Mouse (Mus musculus): ENCODE measurements around the gene Dmc1. TPM values are rescaled to one million over a fixed set of nuclear protein-coding genes. Genes with fewer than 3 reads are reported as not detected.

Dmc1 gene
- polyA plus RNA-seq, 1 experiment from 2014 or later, result 1.5 TPM

DNA sequence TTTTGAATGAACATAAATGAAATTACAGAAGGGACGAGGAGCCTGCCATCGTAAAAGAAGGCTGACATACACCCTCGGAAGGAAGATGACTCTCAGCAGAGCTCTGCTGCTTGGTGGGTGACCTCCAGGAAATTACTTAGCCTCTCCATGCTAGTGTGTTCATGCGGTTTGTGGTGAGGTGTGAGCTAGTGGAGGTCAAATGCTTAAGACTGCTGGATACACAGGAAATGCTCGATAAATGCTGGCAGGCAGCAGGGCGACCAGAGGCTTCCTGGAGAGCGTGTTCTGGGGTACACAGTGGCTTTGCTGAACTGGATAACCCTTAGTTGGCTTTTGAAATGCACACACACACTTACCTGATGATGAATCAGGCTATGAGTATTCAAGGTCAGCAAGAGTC lies 13.5 kb upstream of the Dmc1 start:
- no peaks in the 10 kb centered on the region for H3K9me3 ChIP-seq (ENCODE audit: control insufficient read depth, low read length)
- no peaks in the 10 kb centered on the region for H3K4me1 ChIP-seq (replicated peaks; ENCODE audit: control insufficient read depth, insufficient read depth, low read length)
- peaks cover 7% of the 10 kb centered on the region; the same call in 1 of the 2 replicates for H3K36me3 ChIP-seq (ENCODE audit: control insufficient read depth, insufficient read depth, low read length)
- ATAC-seq (ENCODE audit: low FRiP score) (no peak), DNase-seq (ENCODE audit: low spot score) (no peak)
- no peak overlapping the region for H3K4me2 ChIP-seq (replicated peaks; ENCODE audit: low read depth, low read length)
- no peak overlapping the region for H3K27ac ChIP-seq (ENCODE audit: low read depth, low read length)
- no peaks in the 10 kb centered on the region for H3K27me3 ChIP-seq (ENCODE audit: control insufficient read depth, insufficient read depth, low read length)
- H3K9ac ChIP-seq (ENCODE audit: low read depth, low read length), result no peak overlapping the region
- 89% methylated on average over 7 of the region's 7 CpGs for WGBS
- H3K4me3 ChIP-seq (ENCODE audit: low read depth, low read length), result no peak overlapping the region

DNA sequence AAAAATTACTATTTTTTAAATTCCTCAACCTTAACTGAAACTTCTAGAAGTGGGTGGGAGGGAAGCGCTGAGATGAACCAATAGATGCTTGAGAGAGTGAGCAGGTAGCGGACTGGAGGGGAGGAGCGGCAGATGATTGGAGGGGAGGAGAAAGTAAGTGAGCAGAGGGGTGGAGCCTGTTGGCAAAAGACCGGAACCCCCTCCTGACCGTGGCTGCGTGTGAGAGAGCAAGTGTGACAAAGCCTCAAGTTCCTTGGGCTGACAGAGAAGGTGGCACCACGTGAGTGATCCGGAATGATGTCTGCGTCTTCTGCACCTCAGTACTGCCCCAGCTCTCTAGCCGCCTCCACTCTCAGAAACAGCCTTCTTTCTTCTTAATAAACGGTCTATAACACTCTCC lies 12.2 kb upstream of the Dmc1 start:
- no peaks in the 10 kb centered on the region for H3K9me3 ChIP-seq (ENCODE audit: control insufficient read depth, low read length)
- no peak overlapping the region for H3K27ac ChIP-seq (ENCODE audit: low read depth, low read length)
- H3K4me1 ChIP-seq (replicated peaks; ENCODE audit: control insufficient read depth, insufficient read depth, low read length), result no peaks in the 10 kb centered on the region
- H3K4me2 ChIP-seq (replicated peaks; ENCODE audit: low read depth, low read length), result no peak overlapping the region
- no peak overlapping the region for H3K4me3 ChIP-seq (ENCODE audit: low read depth, low read length)
- ATAC-seq (ENCODE audit: low FRiP score), result no peak
- H3K36me3 ChIP-seq (ENCODE audit: control insufficient read depth, insufficient read depth, low read length), result peaks cover 8% of the 10 kb centered on the region; the same call in 1 of the 2 replicates
- no peak for DNase-seq (ENCODE audit: low spot score)
- H3K27me3 ChIP-seq (ENCODE audit: control insufficient read depth, insufficient read depth, low read length), result no peaks in the 10 kb centered on the region
- H3K9ac ChIP-seq (ENCODE audit: low read depth, low read length), result no peak overlapping the region
- 77% methylated on average over 11 of the region's 11 CpGs for WGBS

DNA sequence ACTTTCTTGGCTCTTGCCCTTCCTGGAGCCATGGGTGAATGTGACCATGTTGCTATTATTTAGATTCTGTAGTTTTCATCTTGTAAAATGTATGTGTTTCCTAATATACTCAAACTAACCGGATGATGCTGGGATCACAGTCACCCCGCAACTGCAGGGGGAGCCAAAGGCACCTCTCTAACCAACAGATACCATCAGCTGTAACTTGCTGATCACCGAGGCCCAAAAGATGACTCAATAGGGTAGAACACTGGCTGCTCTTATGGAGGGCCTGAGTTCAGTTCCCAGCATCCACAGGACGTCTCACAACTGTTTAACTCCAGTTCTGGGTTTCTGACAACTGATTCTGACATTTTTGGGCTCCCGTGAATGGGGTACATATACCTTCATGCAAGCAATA lies 11.8 kb upstream of the Dmc1 start:
- DNase-seq (ENCODE audit: low spot score) (no peak), ATAC-seq (ENCODE audit: low FRiP score) (no peak)
- peaks cover 8% of the 10 kb centered on the region; the same call in 1 of the 2 replicates for H3K36me3 ChIP-seq (ENCODE audit: control insufficient read depth, insufficient read depth, low read length)
- H3K9ac ChIP-seq (ENCODE audit: low read depth, low read length), result no peak overlapping the region
- H3K4me2 ChIP-seq (replicated peaks; ENCODE audit: low read depth, low read length), result no peak overlapping the region
- no peaks in the 10 kb centered on the region for H3K9me3 ChIP-seq (ENCODE audit: control insufficient read depth, low read length)
- no peak overlapping the region for H3K27ac ChIP-seq (ENCODE audit: low read depth, low read length)
- no peaks in the 10 kb centered on the region for H3K4me1 ChIP-seq (replicated peaks; ENCODE audit: control insufficient read depth, insufficient read depth, low read length)
- no peaks in the 10 kb centered on the region for H3K27me3 ChIP-seq (ENCODE audit: control insufficient read depth, insufficient read depth, low read length)
- WGBS, result 86% methylated on average over 5 of the region's 5 CpGs
- H3K4me3 ChIP-seq (ENCODE audit: low read depth, low read length), result no peak overlapping the region

DNA sequence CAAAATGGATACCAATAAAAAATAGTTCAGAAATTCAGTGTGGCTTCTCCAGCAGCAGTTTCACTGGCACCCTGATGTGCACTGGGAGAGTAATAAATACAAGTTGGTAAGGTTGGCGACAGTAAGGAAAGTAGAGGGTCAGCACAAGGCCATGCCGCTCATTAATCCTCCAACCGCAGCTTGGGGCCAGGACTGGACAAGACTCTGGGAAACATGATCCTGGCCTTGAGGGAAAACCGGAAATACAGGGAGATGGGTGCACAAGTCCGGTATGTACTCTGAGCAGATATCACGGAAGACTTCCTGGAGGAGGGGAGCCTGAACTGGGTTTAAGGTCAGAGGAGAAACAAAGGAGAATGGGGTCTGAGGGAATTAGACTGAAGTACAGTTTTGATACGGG lies 10.6 kb upstream of the Dmc1 start:
- no peak overlapping the region for H3K9ac ChIP-seq (ENCODE audit: low read depth, low read length)
- H3K4me3 ChIP-seq (ENCODE audit: low read depth, low read length), result no peak overlapping the region
- ATAC-seq (ENCODE audit: low FRiP score) (no peak), DNase-seq (ENCODE audit: low spot score) (no peak)
- peaks cover 8% of the 10 kb centered on the region; the same call in 1 of the 2 replicates for H3K36me3 ChIP-seq (ENCODE audit: control insufficient read depth, insufficient read depth, low read length)
- no peak overlapping the region for H3K27ac ChIP-seq (ENCODE audit: low read depth, low read length)
- H3K4me1 ChIP-seq (replicated peaks; ENCODE audit: control insufficient read depth, insufficient read depth, low read length), result no peaks in the 10 kb centered on the region
- WGBS, result 86% methylated on average over 7 of the region's 7 CpGs
- H3K9me3 ChIP-seq (ENCODE audit: control insufficient read depth, low read length), result no peaks in the 10 kb centered on the region
- H3K4me2 ChIP-seq (replicated peaks; ENCODE audit: low read depth, low read length), result no peak overlapping the region
- H3K27me3 ChIP-seq (ENCODE audit: control insufficient read depth, insufficient read depth, low read length), result no peaks in the 10 kb centered on the region

DNA sequence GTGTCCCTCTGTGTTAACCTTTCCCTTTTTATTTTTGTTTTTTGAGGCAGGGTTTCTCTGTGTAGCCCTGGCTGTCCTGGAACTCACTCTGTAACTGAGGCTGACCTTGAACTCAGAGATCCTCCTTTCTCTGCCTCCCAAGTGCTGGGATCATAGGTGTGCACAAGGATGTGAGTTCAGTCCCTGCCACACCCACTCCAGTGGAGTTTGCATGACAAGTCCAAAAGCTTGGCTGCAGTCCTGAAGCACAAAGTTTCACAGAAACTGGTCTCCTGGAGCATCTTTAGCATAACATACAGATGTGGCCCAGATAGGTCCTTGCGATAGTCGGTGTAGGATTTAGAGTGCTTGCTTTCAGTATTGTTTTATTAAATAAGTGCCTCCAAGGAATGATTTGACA lies 4.3 kb upstream of the Dmc1 start:
- Histone ChIP-seq H3K27me3 (ENCODE audit: control insufficient read depth, insufficient read depth, low read length) (peaks cover 8% of the 10 kb centered on the region), H3K36me3 (ENCODE audit: control insufficient read depth, insufficient read depth, low read length) (peaks cover 3% of the 10 kb centered on the region; the same call in 1 of the 2 replicates), H3K27ac (ENCODE audit: low read depth, low read length) (no peak overlapping the region), H3K4me2 (replicated peaks; ENCODE audit: low read depth, low read length) (no peak overlapping the region), H3K4me1 (replicated peaks; ENCODE audit: control insufficient read depth, insufficient read depth, low read length) (no peaks in the 10 kb centered on the region), H3K9me3 (ENCODE audit: control insufficient read depth, low read length) (no peaks in the 10 kb centered on the region), H3K4me3 (ENCODE audit: low read depth, low read length) (no peak overlapping the region), H3K9ac (ENCODE audit: low read depth, low read length) (no peak overlapping the region)
- ATAC-seq (ENCODE audit: low FRiP score) (no peak), DNase-seq (ENCODE audit: low spot score) (no peak)
- 96% methylated on average over 2 of the region's 2 CpGs for WGBS

DNA sequence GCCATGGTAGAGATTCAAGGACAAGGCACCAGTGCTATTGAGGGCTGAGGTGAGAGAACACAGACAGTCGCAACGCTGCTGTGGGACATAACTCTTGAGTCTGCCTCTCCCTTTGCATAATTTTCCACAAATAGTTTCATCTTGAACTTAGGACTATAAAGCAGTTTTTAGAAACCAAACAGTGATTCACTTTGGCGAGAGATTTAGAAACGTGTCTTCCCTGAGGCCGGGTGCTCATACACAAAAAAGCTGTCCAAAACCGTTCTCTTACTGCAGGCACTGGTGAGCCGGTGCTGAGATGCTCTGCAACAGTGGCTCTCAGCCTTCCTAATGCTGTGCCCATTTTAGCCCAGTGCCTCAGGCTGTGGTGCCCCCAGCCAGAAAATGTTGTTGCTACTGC lies 3.3 kb upstream of the Dmc1 start:
- DNase-seq (ENCODE audit: low spot score) (no peak), ATAC-seq (ENCODE audit: low FRiP score) (no peak)
- Histone ChIP-seq H3K4me3 (ENCODE audit: low read depth, low read length) (no peak overlapping the region), H3K36me3 (ENCODE audit: control insufficient read depth, insufficient read depth, low read length) (no peaks in the 10 kb centered on the region), H3K9me3 (ENCODE audit: control insufficient read depth, low read length) (no peaks in the 10 kb centered on the region), H3K9ac (ENCODE audit: low read depth, low read length) (no peak overlapping the region), H3K4me2 (replicated peaks; ENCODE audit: low read depth, low read length) (no peak overlapping the region), H3K4me1 (replicated peaks; ENCODE audit: control insufficient read depth, insufficient read depth, low read length) (no peaks in the 10 kb centered on the region), H3K27ac (ENCODE audit: low read depth, low read length) (no peak overlapping the region), H3K27me3 (ENCODE audit: control insufficient read depth, insufficient read depth, low read length) (peaks cover 8% of the 10 kb centered on the region)
- WGBS, result 83% methylated on average over 7 of the region's 7 CpGs

DNA sequence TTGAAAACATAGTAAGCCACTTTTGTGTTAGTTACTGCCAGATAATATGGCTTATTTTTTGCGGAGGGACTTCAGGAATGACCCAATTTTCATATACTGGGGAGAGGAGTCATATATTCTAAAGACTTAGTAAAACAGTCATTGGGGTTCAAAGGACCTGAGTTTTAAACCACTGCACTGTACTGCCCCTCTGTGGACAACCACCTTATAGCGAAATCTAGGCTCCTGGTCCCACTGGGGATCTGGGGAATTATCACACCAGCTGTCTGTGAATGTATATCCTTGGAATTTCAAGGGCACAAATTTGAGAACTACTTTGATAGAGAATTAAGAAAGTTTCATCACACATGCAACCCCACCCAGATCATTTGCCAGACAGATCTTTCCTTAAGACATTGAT lies 2.8 kb upstream of the Dmc1 start:
- Histone ChIP-seq H3K9ac (ENCODE audit: low read depth, low read length) (no peak overlapping the region), H3K36me3 (ENCODE audit: control insufficient read depth, insufficient read depth, low read length) (no peaks in the 10 kb centered on the region), H3K27me3 (ENCODE audit: control insufficient read depth, insufficient read depth, low read length) (peaks cover 8% of the 10 kb centered on the region), H3K27ac (ENCODE audit: low read depth, low read length) (no peak overlapping the region), H3K9me3 (ENCODE audit: control insufficient read depth, low read length) (no peaks in the 10 kb centered on the region), H3K4me1 (replicated peaks; ENCODE audit: control insufficient read depth, insufficient read depth, low read length) (no peaks in the 10 kb centered on the region), H3K4me3 (ENCODE audit: low read depth, low read length) (no peak overlapping the region), H3K4me2 (replicated peaks; ENCODE audit: low read depth, low read length) (no peak overlapping the region)
- ATAC-seq (ENCODE audit: low FRiP score), result no peak
- WGBS, result 53% methylated on average over 2 of the region's 2 CpGs
- DNase-seq (ENCODE audit: low spot score), result peak; percentile 13

DNA sequence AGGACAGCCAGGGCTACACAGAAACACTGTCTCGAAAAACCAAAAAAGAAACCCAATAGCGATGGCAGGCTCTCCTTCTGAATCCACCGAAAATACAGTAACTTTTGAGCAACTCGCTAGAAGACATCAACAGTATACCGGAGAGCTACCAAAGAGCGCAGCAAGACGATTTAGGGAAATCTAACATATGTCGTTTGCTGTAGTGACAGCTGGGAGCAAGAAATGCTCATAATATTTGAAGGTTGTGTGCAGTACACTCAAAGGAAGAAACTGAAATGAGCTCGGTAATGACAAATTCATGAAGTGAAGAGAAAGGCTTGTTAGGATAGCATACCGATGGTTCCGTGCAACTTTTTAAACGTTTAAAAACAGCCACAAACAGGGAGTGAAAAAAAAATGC lies 1.3 kb upstream of the Dmc1 start:
- Histone ChIP-seq H3K36me3 (ENCODE audit: control insufficient read depth, insufficient read depth, low read length) (no peaks in the 10 kb centered on the region), H3K9me3 (ENCODE audit: control insufficient read depth, low read length) (no peaks in the 10 kb centered on the region), H3K4me2 (replicated peaks; ENCODE audit: low read depth, low read length) (no peak overlapping the region), H3K27ac (ENCODE audit: low read depth, low read length) (no peak overlapping the region), H3K4me3 (ENCODE audit: low read depth, low read length) (no peak overlapping the region), H3K9ac (ENCODE audit: low read depth, low read length) (no peak overlapping the region), H3K4me1 (replicated peaks; ENCODE audit: control insufficient read depth, insufficient read depth, low read length) (no peaks in the 10 kb centered on the region), H3K27me3 (ENCODE audit: control insufficient read depth, insufficient read depth, low read length) (peaks cover 8% of the 10 kb centered on the region)
- no peak for DNase-seq (ENCODE audit: low spot score)
- ATAC-seq (ENCODE audit: low FRiP score), result no peak
- WGBS, result 90% methylated on average over 12 of the region's 12 CpGs

DNA sequence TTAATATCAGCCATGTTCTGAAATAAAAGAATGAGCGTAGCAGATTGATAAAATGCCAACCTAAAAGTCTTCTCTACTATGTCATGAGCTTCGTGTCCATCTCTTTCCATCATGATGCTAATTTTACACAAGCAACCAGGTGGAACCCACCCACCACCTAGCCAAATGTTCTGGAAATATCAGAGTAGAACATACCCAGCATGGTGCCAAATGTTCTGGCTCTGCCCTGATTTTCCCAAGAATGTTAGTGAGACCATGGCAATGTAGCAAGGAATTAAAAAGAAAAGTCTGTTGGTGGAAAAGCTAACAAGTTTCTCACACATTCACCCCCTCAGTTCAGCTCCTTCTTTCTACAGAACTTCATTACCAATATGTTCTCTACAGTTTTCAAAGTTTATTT lies 4.7 kb downstream of the Dmc1 start:
- H3K9ac ChIP-seq (ENCODE audit: low read depth, low read length), result no peak overlapping the region
- H3K27me3 ChIP-seq (ENCODE audit: control insufficient read depth, insufficient read depth, low read length), result peaks cover 7% of the 10 kb centered on the region
- H3K9me3 ChIP-seq (ENCODE audit: control insufficient read depth, low read length), result no peaks in the 10 kb centered on the region
- no peaks in the 10 kb centered on the region for H3K4me1 ChIP-seq (replicated peaks; ENCODE audit: control insufficient read depth, insufficient read depth, low read length)
- DNase-seq (ENCODE audit: low spot score), result no peak
- WGBS, result 82% methylated on average over 2 of the region's 2 CpGs
- no peaks in the 10 kb centered on the region for H3K36me3 ChIP-seq (ENCODE audit: control insufficient read depth, insufficient read depth, low read length)
- no peak for ATAC-seq (ENCODE audit: low FRiP score)
- H3K27ac ChIP-seq (ENCODE audit: low read depth, low read length), result no peak overlapping the region
- no peak overlapping the region for H3K4me2 ChIP-seq (replicated peaks; ENCODE audit: low read depth, low read length)
- H3K4me3 ChIP-seq (ENCODE audit: low read depth, low read length), result no peak overlapping the region
